Mouse (Mus musculus) right cerebral cortex, adult 2 months (tissue): Measurements from ENCODE around the gene Maged2.
"Not testable (repeated sequence)": the region's sequence is repeated elsewhere in the genome, so short reads cannot be mapped to it uniquely, and the experiment has no call there.

Experiments used
- DNase-seq, 2 experiments: peaks; one replicate each; pipeline ENCODE4 v3.0.0; 2021 to 2022; ENCODE audit warnings: low spot score in 2 of 2

The Maged2 gene

GRCm38 (mm10) chrX:150814139-150814469 lies at the start of gene Maged2:
TSS of gene Maged2 (minus strand) at chrX:150814345.
- no peak for DNase-seq

GRCm38 (mm10) chrX:150848230-150848629 lies 34.1 kb upstream of the Maged2 start:
- no peak for DNase-seq

DNA sequence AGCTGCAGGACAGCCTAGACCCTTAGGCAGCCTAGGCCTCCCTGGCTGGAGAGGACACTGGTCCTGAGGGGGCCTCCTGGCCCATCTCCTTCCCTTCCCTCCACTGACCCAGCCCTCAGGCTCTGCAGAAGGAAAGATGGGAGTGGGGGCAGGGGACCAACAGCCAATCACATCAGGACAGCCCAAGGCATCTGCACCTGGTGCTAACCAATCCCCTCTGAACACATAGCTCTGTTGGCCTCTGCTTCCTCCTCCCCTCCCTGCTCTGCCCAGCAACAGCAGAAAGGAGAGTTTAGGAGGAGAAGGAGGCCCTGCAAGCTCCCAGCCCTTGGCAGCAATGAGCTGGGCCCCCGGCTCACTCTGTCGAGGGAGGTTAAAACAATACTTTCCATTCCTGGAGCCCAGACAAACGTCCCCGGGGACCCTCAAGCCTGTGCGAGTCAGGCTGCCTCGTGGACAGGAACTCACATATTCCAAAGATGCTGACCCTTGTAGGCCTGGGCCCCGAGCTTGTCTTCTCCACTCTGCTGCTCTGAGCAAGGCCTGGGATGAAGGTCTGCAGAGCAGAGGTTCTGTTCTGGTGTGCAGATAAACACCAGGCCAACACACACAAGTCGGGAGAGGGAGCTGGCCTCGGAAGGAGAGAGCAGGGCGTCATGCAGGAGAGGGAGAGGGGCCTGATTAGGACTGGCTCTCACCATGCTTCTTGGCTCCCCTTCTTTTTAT lies 31.5 kb upstream of the Maged2 start:
- not testable (repeated sequence) for DNase-seq

DNA sequence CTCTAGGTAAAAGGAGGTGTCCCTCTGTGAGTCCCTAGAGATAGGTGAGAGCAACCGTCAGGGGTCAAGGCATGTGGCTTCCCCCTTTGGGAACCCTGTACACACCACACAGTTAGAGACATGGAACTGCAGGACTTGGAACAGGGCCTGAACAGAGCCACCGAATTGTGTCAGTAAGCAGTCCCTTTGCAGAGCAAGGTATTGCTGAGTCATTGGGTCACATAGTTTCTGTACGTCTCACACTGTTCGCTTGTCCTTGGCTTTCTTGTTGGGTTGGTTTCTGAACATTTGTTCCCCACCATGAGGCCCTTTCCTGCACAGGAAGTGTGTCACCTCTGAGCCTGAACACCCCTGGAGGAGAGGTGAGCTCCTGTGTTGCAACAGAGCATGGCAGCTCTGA lies 29.1 kb upstream of the Maged2 start:
- DNase-seq = not testable (repeated sequence)

DNA sequence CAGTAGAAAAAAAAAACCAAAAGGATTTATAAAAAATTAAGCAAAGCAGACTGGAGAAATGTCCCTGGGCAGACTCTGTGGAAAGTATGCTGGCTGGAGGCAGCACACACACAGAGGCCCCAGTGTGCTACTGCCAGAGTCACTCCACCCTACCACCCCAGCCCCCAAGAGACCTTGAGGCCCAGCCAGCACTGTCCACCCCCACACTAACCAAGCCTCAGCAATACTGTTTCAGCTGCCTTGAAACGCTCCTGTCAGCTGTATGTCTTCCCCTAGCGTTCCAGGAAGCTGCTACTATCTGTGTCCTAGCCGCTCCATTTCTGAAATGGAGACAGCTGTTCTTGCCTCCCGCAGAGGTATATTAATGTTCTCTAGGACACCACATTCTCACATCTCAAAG lies 16.2 kb upstream of the Maged2 start:
- no peak for DNase-seq

- DNase-seq = no peak
These were observed 3.1 kb upstream of the Maged2 start for GRCm38 (mm10) chrX:150817278-150817677.

GRCm38 (mm10) chrX:150815601-150816000 lies 1.5 kb upstream of the Maged2 start:
- DNase-seq = no peak

- peak; percentile 3 to 4 for DNase-seq
These were observed 544 bp downstream of the Maged2 start for GRCm38 (mm10) chrX:150813464-150814138.

DNA sequence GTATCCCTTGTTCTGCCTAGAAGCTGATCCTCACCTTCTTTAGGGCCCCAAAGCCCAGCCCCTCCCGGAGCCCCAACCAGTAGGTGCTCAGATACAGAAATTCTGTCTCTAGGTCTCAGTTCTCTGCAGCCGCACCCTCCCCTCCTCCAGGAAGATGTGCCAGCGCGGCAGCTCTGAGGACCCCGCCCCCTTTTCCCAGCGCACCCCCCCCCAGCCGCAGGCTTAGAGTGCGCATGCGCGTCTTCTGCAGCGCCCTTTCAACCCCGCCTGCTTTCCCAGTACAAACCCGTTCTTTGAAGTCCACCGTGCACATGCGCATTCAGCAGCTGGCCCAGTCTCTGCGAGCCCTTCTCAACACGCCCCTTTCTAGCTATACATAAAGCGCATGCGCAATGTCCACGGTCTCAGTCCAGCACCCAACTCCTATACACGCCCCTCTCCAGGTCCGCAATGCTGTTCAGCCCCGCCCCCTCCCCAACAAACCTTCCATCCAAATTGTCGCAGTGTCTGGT lies 1.3 kb downstream of the Maged2 start:
- DNase-seq = peak; percentile 80 to 83

- not testable (repeated sequence) for DNase-seq
These were observed 13.2 kb downstream of the Maged2 start for GRCm38 (mm10) chrX:150800987-150801386.

DNA sequence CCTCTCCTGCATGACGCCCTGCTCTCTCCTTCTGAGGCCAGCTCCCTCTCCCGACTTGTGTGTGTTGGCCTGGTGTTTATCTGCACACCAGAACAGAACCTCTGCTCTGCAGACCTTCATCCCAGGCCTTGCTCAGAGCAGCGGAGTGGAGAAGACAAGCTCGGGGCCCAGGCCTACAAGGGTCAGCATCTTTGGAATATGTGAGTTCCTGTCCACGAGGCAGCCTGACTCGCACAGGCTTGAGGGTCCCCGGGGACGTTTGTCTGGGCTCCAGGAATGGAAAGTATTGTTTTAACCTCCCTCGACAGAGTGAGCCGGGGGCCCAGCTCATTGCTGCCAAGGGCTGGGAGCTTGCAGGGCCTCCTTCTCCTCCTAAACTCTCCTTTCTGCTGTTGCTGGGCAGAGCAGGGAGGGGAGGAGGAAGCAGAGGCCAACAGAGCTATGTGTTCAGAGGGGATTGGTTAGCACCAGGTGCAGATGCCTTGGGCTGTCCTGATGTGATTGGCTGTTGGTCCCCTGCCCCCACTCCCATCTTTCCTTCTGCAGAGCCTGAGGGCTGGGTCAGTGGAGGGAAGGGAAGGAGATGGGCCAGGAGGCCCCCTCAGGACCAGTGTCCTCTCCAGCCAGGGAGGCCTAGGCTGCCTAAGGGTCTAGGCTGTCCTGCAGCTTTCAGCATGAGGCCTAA lies 15.5 kb downstream of the Maged2 start:
- not testable (repeated sequence) for DNase-seq
